Mouse (Mus musculus) stomach, embryonic 15.5 days (tissue): ENCODE results near the gene Mboat1. TPM values are rescaled to one million over a fixed set of nuclear protein-coding genes. Genes with fewer than 3 reads are reported as not detected.

Experiments
- ATAC-seq: fragments of 200-750 bp; cut with Nextera tagmentation; 2 replicates; pipeline ENCODE4 v1.8.0; 2017; ENCODE audit warnings: low read depth, moderate number of reproducible peaks, moderate TSS enrichment; ENCODE audit not compliant: insufficient read depth, low FRiP score
- H3K27ac ChIP-seq: fragments of 300-500 bp; sonication (generic); 2 replicates; pipeline ENCODE4 v1.5.1; 2015; ENCODE audit warnings: mild to moderate bottlenecking, inconsistent platforms
- H3K27me3 ChIP-seq: fragments of 300-500 bp; sonication (generic); replicated peaks from 2 replicates; pipeline ENCODE4 v1.6.1; 2015; ENCODE audit warnings: inconsistent platforms
- H3K36me3 ChIP-seq: fragments of 300-500 bp; sonication (generic); 2 replicates; pipeline ENCODE4 v1.6.1; 2015; ENCODE audit warnings: inconsistent platforms
- H3K4me1 ChIP-seq: fragments of 300-500 bp; sonication (generic); 2 replicates; pipeline ENCODE4 v1.6.1; 2015; ENCODE audit warnings: inconsistent platforms
- H3K4me2 ChIP-seq: fragments of 300-500 bp; sonication (generic); 2 replicates; pipeline ENCODE4 v1.6.1; 2015; ENCODE audit warnings: mild to moderate bottlenecking, inconsistent platforms
- H3K4me3 ChIP-seq: fragments of 300-500 bp; sonication (generic); replicated peaks from 2 replicates; pipeline ENCODE4 v1.5.1; 2015; ENCODE audit warnings: inconsistent platforms
- H3K9ac ChIP-seq: fragments of 300-500 bp; sonication (generic); 2 replicates; pipeline ENCODE4 v1.6.1; 2015; ENCODE audit warnings: inconsistent platforms
- H3K9me3 ChIP-seq: fragments of 300-500 bp; sonication (generic); 2 replicates; pipeline ENCODE4 v1.6.1; 2016; ENCODE audit warnings: inconsistent platforms
- WGBS: fragments of 180-500 bp; shearing (Covaris S2); methylation state at CpG from one replicate; pipeline ENCODE4 v1.1.7; 2015; 5-methylcytosine and 5-hydroxymethylcytosine counted together
- polyA plus RNA-seq: library from polyadenylated mRNA; unstranded; fragments of >200 nt; fragmentation: Nextera tagmentation; extraction: Ambion mirVana; gene quantifications from 2 replicates; pipeline ENCODE4 v1.2.1, GENCODE M21; 2015

Gene Mboat1
- 50.0 and 54.3 TPM in 2 replicates for polyA plus RNA-seq

- peak; percentile 97 for ATAC-seq
- Histone ChIP-seq H3K4me3 (peak within 1 kb of the TSS; percentile 76), H3K9ac (peak within 1 kb of the TSS; percentile 74), H3K27me3 (no peaks in the 10 kb centered on the region), H3K9me3 (no peaks in the 10 kb centered on the region), H3K36me3 (no peaks in the 10 kb centered on the region), H3K27ac (peak within 1 kb of the TSS; percentile 75), H3K4me1 (0 out of 2 replicates have a peak, but pooled peaks cover 2% of the 10 kb centered on the region), H3K4me2 (peak within 1 kb of the TSS; percentile 94)
- WGBS, result under 1% methylated on average over 53 of the region's 55 CpGs
Observed at GRCm38 (mm10) chr13:30136243-30136922, at the start of gene Mboat1. Mboat1 (plus strand) TSS chr13:30136489.

DNA sequence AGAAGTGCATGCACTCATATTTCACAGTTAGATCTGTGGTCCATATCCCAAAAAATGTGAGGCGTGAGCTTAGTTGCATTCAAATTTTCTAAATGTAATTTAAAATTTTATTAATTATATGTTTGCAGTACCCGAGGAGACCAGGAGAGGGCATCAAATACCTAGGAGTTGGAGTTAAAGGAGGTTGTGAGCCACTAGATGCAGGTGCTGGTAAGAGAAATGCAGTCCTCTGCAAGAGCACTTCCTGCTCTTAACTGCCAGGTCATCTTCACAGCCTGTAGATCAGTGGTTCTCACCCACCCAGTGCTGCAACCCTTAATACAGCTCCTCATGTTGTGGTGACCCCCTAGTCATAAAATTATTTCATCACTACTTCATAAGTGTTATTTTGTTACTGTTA lies 43.2 kb upstream of the Mboat1 start:
- ATAC-seq, result no peak
- H3K36me3 ChIP-seq, result no peaks in the 10 kb centered on the region
- no peaks in the 10 kb centered on the region for H3K27me3 ChIP-seq
- no peaks in the 10 kb centered on the region for H3K9me3 ChIP-seq
- H3K4me1 ChIP-seq, result peaks cover 5% of the 10 kb centered on the region; the same call in 1 of the 2 replicates
- 45% methylated on average over 2 of the region's 2 CpGs for WGBS
- no peak overlapping the region for H3K4me3 ChIP-seq
- H3K27ac ChIP-seq, result no peak overlapping the region
- no peak overlapping the region for H3K9ac ChIP-seq
- no peak overlapping the region for H3K4me2 ChIP-seq

DNA sequence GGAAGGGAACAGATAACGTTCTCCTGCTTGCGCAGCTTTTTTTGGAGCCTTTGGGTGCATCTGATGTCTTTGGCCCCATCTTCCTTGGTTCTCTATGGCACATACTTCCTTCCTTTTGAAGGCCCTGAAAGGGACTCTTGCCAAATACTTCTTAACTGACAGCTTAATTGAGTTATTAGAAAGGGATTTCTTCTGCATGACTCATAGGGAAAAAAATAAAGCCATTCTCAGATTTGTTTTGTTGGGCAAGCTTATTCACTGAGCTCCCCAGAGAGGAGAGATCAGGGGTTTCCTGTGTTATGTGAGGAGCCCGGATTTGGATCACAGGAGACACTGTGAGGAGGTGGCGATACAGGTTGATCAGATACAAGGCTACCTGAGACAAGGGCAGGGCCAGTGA lies 40.4 kb upstream of the Mboat1 start:
- Histone ChIP-seq H3K4me3 (no peak overlapping the region), H3K27me3 (no peaks in the 10 kb centered on the region), H3K9ac (no peak overlapping the region), H3K4me2 (no peak overlapping the region), H3K27ac (no peak overlapping the region), H3K36me3 (no peaks in the 10 kb centered on the region), H3K4me1 (peaks cover 5% of the 10 kb centered on the region; the same call in 1 of the 2 replicates), H3K9me3 (no peaks in the 10 kb centered on the region)
- WGBS, result 67% methylated on average over 4 of the region's 4 CpGs
- ATAC-seq, result no peak

DNA sequence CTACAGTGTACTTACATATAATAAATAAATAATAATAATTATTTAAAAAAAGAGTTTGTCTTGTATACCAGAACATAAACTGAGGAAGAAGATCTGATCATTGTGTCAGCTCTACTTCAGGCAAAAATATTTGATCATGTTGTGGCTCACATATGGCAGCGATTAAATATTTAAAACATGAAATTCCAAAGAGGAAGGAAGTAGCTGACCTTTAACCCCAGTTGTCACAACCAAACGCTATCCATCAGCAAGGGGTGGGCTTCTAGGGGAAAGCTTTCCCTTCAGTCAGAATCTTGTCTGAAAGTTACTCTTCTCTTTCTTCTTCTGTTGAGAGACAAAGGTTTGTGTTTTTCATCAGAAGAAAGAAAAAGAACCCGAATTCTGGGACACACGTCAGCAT lies 39.8 kb upstream of the Mboat1 start:
- ATAC-seq, result no peak
- no peaks in the 10 kb centered on the region for H3K27me3 ChIP-seq
- H3K36me3 ChIP-seq, result no peaks in the 10 kb centered on the region
- H3K4me1 ChIP-seq, result peaks cover 5% of the 10 kb centered on the region; the same call in 1 of the 2 replicates
- H3K4me3 ChIP-seq, result no peak overlapping the region
- H3K4me2 ChIP-seq, result no peak overlapping the region
- no peak overlapping the region for H3K27ac ChIP-seq
- 44% methylated on average over 4 of the region's 4 CpGs for WGBS
- H3K9me3 ChIP-seq, result no peaks in the 10 kb centered on the region
- no peak overlapping the region for H3K9ac ChIP-seq

GRCm38 (mm10) chr13:30109001-30109600 lies 27.2 kb upstream of the Mboat1 start:
- no peaks in the 10 kb centered on the region for H3K36me3 ChIP-seq
- no peaks in the 10 kb centered on the region for H3K4me1 ChIP-seq
- ATAC-seq, result peak; percentile 92
- no peaks in the 10 kb centered on the region for H3K9me3 ChIP-seq
- no peak overlapping the region for H3K4me2 ChIP-seq
- no peak overlapping the region for H3K9ac ChIP-seq
- H3K27me3 ChIP-seq, result no peaks in the 10 kb centered on the region
- no peak overlapping the region for H3K4me3 ChIP-seq
- 55% methylated on average over 4 of the region's 4 CpGs for WGBS
- peak overlapping the region; percentile 31; the same call in 1 of the 2 replicates for H3K27ac ChIP-seq

DNA sequence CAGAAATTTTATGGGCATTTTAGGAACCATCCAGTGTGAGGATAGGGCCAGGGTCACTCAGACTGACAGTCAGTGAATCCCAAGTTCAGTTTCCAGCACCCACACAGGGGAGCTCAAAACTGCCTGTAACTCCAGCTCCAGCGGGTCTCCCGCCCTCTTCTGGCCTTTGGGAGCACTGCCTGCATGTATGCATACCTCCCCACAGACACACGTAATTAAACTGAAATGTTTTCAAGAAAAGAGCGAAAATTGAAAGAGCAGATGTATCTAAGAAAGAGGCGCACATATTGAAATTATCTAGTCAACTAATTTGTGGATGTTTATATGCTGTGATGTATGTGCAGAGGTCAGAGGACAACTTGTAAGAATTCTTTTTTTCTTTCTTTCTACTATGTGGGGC lies 20.5 kb upstream of the Mboat1 start:
- no peak for ATAC-seq
- Histone ChIP-seq H3K9ac (no peak overlapping the region), H3K27me3 (no peaks in the 10 kb centered on the region), H3K4me2 (no peak overlapping the region), H3K9me3 (no peaks in the 10 kb centered on the region), H3K27ac (no peak overlapping the region), H3K4me1 (no peaks in the 10 kb centered on the region), H3K36me3 (no peaks in the 10 kb centered on the region), H3K4me3 (no peak overlapping the region)
- WGBS, result 83% methylated on average over 5 of the region's 5 CpGs

DNA sequence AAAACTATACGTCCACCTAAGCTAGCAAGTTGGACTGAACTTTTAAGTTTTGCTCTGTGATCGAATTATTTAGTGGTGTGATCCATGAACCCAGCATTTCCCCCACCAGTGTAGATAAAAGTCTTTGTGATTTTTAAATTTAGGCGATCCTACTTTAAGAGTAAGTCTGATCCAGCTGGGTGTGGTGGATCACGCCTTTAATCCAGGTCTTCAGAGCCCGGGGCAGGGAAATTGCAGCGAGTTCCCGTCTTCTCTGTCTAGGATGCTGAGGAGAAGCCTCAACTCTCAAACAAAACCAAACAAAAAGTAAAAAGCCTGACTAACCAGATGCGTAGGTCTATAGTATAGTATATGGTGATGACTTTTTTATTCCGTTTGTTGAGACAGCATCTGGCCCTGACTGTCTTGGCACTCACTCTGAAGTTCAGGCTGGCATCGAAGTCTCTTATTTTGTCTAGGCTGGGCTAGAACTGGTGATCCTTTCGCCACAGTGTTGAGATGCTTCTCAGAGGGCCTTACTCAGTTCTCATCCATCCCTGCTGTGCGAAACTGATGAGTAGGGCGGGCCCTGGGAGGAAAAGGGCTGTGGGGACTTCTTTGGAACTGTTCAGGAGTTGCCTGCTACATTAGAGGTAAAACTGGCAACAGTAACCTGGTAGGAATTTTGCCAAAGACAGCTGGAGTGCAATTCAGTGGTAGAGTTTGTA lies 787 bp downstream of the Mboat1 start:
- Histone ChIP-seq H3K4me2 (peak overlapping the region; percentile 94), H3K27me3 (no peaks in the 10 kb centered on the region), H3K4me1 (0 out of 2 replicates have a peak, but pooled peaks cover 2% of the 10 kb centered on the region), H3K36me3 (no peaks in the 10 kb centered on the region), H3K9ac (peak overlapping the region; percentile 74; the same call in 1 of the 2 replicates), H3K9me3 (no peaks in the 10 kb centered on the region), H3K4me3 (peak overlapping the region; percentile 76), H3K27ac (peak overlapping the region; percentile 75)
- ATAC-seq, result no peak
- WGBS, result 28% methylated on average over 13 of the region's 13 CpGs

DNA sequence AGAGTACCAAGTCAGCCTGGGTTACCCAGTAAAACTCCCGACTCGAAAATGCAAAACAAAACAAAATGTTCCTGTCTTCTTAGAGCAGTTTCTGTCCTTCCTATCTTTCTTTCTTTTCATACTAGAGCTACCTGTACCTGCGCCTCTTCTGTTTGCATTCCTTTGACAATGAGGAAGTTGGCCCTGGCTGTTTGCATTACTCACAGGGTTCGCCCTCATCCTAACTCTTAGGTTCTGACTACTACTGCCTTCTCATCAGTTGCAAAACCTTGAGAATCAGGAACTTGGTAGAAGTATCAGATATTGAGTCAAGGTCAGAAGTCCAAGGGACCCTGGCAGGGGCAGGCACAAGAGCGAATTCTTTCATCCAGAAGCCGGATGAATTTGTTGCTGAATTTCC lies 1.7 kb downstream of the Mboat1 start:
- WGBS, result 60% methylated on average over 6 of the region's 6 CpGs
- Histone ChIP-seq H3K9me3 (no peaks in the 10 kb centered on the region), H3K27me3 (no peaks in the 10 kb centered on the region), H3K36me3 (no peaks in the 10 kb centered on the region), H3K4me1 (0 out of 2 replicates have a peak, but pooled peaks cover 2% of the 10 kb centered on the region), H3K4me3 (peak overlapping the region; percentile 76), H3K27ac (peak overlapping the region; percentile 75), H3K4me2 (peak overlapping the region; percentile 94), H3K9ac (no peak overlapping the region)
- no peak for ATAC-seq

DNA sequence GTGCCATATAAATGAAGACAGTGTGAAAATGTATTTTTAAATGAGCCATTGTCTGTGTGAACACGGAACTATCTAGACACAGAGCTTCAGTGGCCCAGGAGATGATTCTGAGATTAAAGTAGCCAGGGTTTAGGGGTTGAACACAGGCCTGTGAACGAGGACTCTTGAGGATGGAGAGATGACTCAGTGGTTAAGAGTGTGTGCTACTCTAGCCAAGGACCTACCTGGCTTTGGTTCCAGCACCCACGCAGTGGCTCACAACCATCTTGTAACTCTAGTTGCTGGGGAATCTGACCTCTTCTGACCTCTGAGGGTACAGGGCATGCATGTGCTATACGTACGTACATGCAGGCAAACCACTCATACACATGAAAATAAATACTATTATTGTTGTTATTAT lies 3.9 kb downstream of the Mboat1 start:
- ATAC-seq, result no peak
- no peak overlapping the region for H3K27ac ChIP-seq
- no peaks in the 10 kb centered on the region for H3K36me3 ChIP-seq
- H3K4me3 ChIP-seq, result no peak overlapping the region
- H3K4me2 ChIP-seq, result no peak overlapping the region
- H3K4me1 ChIP-seq, result 0 out of 2 replicates have a peak, but pooled peaks cover 2% of the 10 kb centered on the region
- H3K27me3 ChIP-seq, result no peaks in the 10 kb centered on the region
- 89% methylated on average over 5 of the region's 5 CpGs for WGBS
- no peaks in the 10 kb centered on the region for H3K9me3 ChIP-seq
- no peak overlapping the region for H3K9ac ChIP-seq

GRCm38 (mm10) chr13:30140646-30141045 lies 4.4 kb downstream of the Mboat1 start:
- no peak for ATAC-seq
- H3K4me1 ChIP-seq, result 0 out of 2 replicates have a peak, but pooled peaks cover 2% of the 10 kb centered on the region
- no peak overlapping the region for H3K9ac ChIP-seq
- H3K27ac ChIP-seq, result no peak overlapping the region
- H3K4me3 ChIP-seq, result no peak overlapping the region
- WGBS, result 76% methylated on average over 12 of the region's 12 CpGs
- no peaks in the 10 kb centered on the region for H3K27me3 ChIP-seq
- no peak overlapping the region for H3K4me2 ChIP-seq
- no peaks in the 10 kb centered on the region for H3K36me3 ChIP-seq
- H3K9me3 ChIP-seq, result no peaks in the 10 kb centered on the region

GRCm38 (mm10) chr13:30141996-30142395 lies 5.7 kb downstream of the Mboat1 start:
- WGBS, result 89% methylated on average over 5 of the region's 5 CpGs
- H3K36me3 ChIP-seq, result no peaks in the 10 kb centered on the region
- H3K27ac ChIP-seq, result no peak overlapping the region
- H3K4me2 ChIP-seq, result no peak overlapping the region
- ATAC-seq, result no peak
- no peaks in the 10 kb centered on the region for H3K9me3 ChIP-seq
- no peak overlapping the region for H3K4me3 ChIP-seq
- 0 out of 2 replicates have a peak, but pooled peaks cover 1% of the 10 kb centered on the region for H3K4me1 ChIP-seq
- no peaks in the 10 kb centered on the region for H3K27me3 ChIP-seq
- no peak overlapping the region for H3K9ac ChIP-seq

DNA sequence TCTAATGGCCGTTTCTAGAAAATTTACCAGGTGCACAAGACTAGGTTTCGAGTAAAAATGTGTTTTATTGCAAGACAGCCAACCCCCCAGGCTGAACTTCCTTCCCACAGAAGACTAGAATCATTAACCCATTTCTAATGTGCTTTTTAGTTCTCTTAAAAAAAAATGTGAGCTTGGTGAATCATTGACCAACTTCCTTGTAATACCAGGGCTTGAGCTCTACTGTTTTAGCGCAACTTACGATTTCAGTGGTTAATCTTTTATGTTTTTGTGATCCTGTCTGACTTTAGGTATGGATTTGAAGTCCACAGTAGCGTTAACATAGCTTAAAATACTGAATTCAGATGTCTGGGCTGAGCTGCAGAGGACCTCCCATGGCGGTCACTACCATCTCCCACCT lies 10.2 kb downstream of the Mboat1 start:
- 71% methylated on average over 6 of the region's 6 CpGs for WGBS
- Histone ChIP-seq H3K9ac (no peak overlapping the region), H3K4me3 (no peak overlapping the region), H3K36me3 (no peaks in the 10 kb centered on the region), H3K9me3 (no peaks in the 10 kb centered on the region), H3K27ac (peak overlapping the region; percentile 44; the same call in 1 of the 2 replicates), H3K27me3 (no peaks in the 10 kb centered on the region), H3K4me2 (0 out of 2 replicates have a peak overlapping the region, but pooled peaks have one; percentile 21), H3K4me1 (no peaks in the 10 kb centered on the region)
- no peak for ATAC-seq
